Mouse (Mus musculus) intestine, embryonic 15.5 days (tissue): ENCODE data around the gene Sult4a1. TPM values are rescaled to one million over a fixed set of nuclear protein-coding genes. Genes with fewer than 3 reads are reported as not detected.
"Not testable (repeated sequence)": the region's sequence is repeated elsewhere in the genome, so short reads cannot be mapped to it uniquely, and the experiment has no call there.

Experiments
- ATAC-seq: fragments of 200-750 bp; cut with Nextera tagmentation; 2 replicates; pipeline ENCODE4 v1.8.0; 2017; ENCODE audit warnings: moderate TSS enrichment, moderate library complexity
- H3K27ac ChIP-seq: fragments of 300-500 bp; sonication (generic); 2 replicates; pipeline ENCODE4 v1.5.1; 2015; ENCODE audit warnings: mild to moderate bottlenecking, inconsistent platforms
- H3K27me3 ChIP-seq: fragments of 300-500 bp; sonication (generic); replicated peaks from 2 replicates; pipeline ENCODE4 v1.6.1; 2015; ENCODE audit warnings: inconsistent platforms
- H3K36me3 ChIP-seq: fragments of 300-500 bp; sonication (generic); 2 replicates; pipeline ENCODE4 v1.6.1; 2015; ENCODE audit warnings: inconsistent platforms
- H3K4me1 ChIP-seq: fragments of 300-500 bp; sonication (generic); replicated peaks from 2 replicates; pipeline ENCODE4 v1.6.1; 2015; ENCODE audit warnings: inconsistent platforms
- H3K4me2 ChIP-seq: fragments of 300-500 bp; sonication (generic); replicated peaks from 2 replicates; pipeline ENCODE4 v1.6.1; 2015; ENCODE audit warnings: mild to moderate bottlenecking, inconsistent platforms
- H3K4me3 ChIP-seq: fragments of 300-500 bp; sonication (generic); replicated peaks from 2 replicates; pipeline ENCODE4 v1.5.1; 2015; ENCODE audit warnings: inconsistent platforms
- H3K9ac ChIP-seq: fragments of 300-500 bp; sonication (generic); 2 replicates; pipeline ENCODE4 v1.6.1; 2015; ENCODE audit warnings: inconsistent platforms
- H3K9me3 ChIP-seq: fragments of 300-500 bp; sonication (generic); 2 replicates; pipeline ENCODE4 v1.6.1; 2016; ENCODE audit warnings: inconsistent platforms
- WGBS: fragments of 180-500 bp; shearing (Covaris S2); methylation state at CpG from one replicate; pipeline ENCODE4 v1.1.7; 2015; 5-methylcytosine and 5-hydroxymethylcytosine counted together
- polyA plus RNA-seq: library from polyadenylated mRNA; unstranded; fragments of >200 nt; fragmentation: Nextera tagmentation; extraction: Ambion mirVana; gene quantifications from 2 replicates; pipeline ENCODE4 v1.2.1, GENCODE M21; 2015

Gene Sult4a1
- polyA plus RNA-seq, 1 experiment from 2014 or later: 4.7 TPM

- H3K27me3 ChIP-seq: no peaks in the 10 kb centered on the region
- no peak for ATAC-seq
- no peak within 1 kb of the TSS for H3K9ac ChIP-seq
- WGBS: 63% methylated on average over 8 of the region's 8 CpGs
- H3K27ac ChIP-seq: no peak within 1 kb of the TSS
- no peaks in the 10 kb centered on the region for H3K36me3 ChIP-seq
- H3K9me3 ChIP-seq: no peaks in the 10 kb centered on the region
- no peak within 1 kb of the TSS for H3K4me2 ChIP-seq
- H3K4me1 ChIP-seq: no peaks in the 10 kb centered on the region
- H3K4me3 ChIP-seq: no peak within 1 kb of the TSS
Measured at GRCm38 (mm10) chr15:84123075-84123474, 17.5 kb upstream of the Sult4a1 start, which contains the start of gene Pnpla5. Pnpla5 (minus strand) TSS chr15:84123175.

GRCm38 (mm10) chr15:84121036-84121435 lies 15.5 kb upstream of the Sult4a1 start:
- H3K36me3 ChIP-seq: no peaks in the 10 kb centered on the region
- 71% methylated on average over 7 of the region's 7 CpGs for WGBS
- H3K9me3 ChIP-seq: no peaks in the 10 kb centered on the region
- no peak for ATAC-seq
- H3K4me1 ChIP-seq: no peaks in the 10 kb centered on the region
- no peak overlapping the region for H3K4me3 ChIP-seq
- no peak overlapping the region for H3K4me2 ChIP-seq
- no peak overlapping the region for H3K27ac ChIP-seq
- no peaks in the 10 kb centered on the region for H3K27me3 ChIP-seq
- H3K9ac ChIP-seq: no peak overlapping the region

GRCm38 (mm10) chr15:84120612-84121011 lies 15.1 kb upstream of the Sult4a1 start:
- Histone ChIP-seq H3K4me3 (no peak overlapping the region), H3K27ac (no peak overlapping the region), H3K9ac (no peak overlapping the region), H3K36me3 (no peaks in the 10 kb centered on the region), H3K27me3 (no peaks in the 10 kb centered on the region), H3K9me3 (no peaks in the 10 kb centered on the region), H3K4me2 (no peak overlapping the region), H3K4me1 (no peaks in the 10 kb centered on the region)
- ATAC-seq: no peak
- WGBS: 33% methylated on average over 6 of the region's 6 CpGs

- H3K36me3 ChIP-seq: no peaks in the 10 kb centered on the region
- no peak overlapping the region for H3K4me2 ChIP-seq
- no peak overlapping the region for H3K4me3 ChIP-seq
- no peak for ATAC-seq
- no peaks in the 10 kb centered on the region for H3K9me3 ChIP-seq
- no peak overlapping the region for H3K9ac ChIP-seq
- no peak overlapping the region for H3K27ac ChIP-seq
- no peaks in the 10 kb centered on the region for H3K27me3 ChIP-seq
- no peaks in the 10 kb centered on the region for H3K4me1 ChIP-seq
- WGBS: 86% methylated on average over 1 of the region's 1 CpGs
Measured at GRCm38 (mm10) chr15:84116466-84116865, 10.9 kb upstream of the Sult4a1 start.

GRCm38 (mm10) chr15:84115727-84116126 lies 10.2 kb upstream of the Sult4a1 start:
- Histone ChIP-seq H3K4me1 (no peaks in the 10 kb centered on the region), H3K27me3 (no peaks in the 10 kb centered on the region), H3K4me3 (no peak overlapping the region), H3K27ac (no peak overlapping the region), H3K36me3 (no peaks in the 10 kb centered on the region), H3K9me3 (no peaks in the 10 kb centered on the region), H3K4me2 (no peak overlapping the region), H3K9ac (no peak overlapping the region)
- 58% methylated on average over 5 of the region's 5 CpGs for WGBS
- no peak for ATAC-seq

DNA sequence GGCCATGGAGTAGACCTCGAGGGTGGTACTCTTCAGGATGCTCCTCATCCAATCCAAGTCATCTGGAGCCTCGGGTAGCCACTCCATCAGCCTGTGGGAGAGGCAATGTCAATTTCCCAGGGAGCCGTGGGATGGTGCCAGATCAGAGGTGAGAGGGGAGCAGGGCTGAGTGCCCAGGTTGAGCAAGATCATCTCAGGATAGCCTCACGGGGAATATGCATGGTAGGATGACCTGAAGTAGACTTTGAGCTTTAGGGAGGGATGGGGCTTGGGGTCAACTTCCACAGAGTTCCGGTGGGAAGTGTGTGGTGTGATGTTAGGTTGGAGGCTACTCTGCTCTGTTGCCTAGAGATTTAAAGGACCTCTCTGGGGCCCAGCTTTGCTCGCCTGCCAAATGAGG lies 8.3 kb upstream of the Sult4a1 start:
- Histone ChIP-seq H3K27me3 (no peaks in the 10 kb centered on the region), H3K27ac (no peak overlapping the region), H3K9me3 (no peaks in the 10 kb centered on the region), H3K4me3 (no peak overlapping the region), H3K4me1 (no peaks in the 10 kb centered on the region), H3K9ac (no peak overlapping the region), H3K36me3 (no peaks in the 10 kb centered on the region), H3K4me2 (no peak overlapping the region)
- no peak for ATAC-seq
- WGBS: 76% methylated on average over 6 of the region's 6 CpGs

DNA sequence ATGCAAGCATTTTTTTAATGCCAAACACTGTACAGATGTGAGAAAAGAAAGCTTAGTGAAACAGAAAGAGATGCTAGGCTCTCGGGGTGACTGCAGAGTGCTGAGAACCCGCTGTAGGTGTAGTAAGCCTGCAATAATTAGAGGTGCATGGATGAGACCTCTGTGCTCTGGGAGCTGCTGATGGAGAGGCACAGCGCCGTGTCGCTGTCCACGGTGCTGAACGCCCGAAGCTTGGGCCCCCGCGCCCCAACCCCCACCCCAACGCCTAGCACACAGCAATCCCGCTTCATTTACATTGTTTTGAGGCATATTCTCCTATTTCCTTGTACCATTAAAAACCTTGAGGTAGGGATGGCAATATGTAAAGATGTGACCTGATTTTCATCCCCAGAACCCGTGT lies 3.3 kb upstream of the Sult4a1 start:
- Histone ChIP-seq H3K9me3 (no peaks in the 10 kb centered on the region), H3K4me1 (peaks cover 8% of the 10 kb centered on the region; the same call in 1 of the 2 replicates), H3K9ac (no peak overlapping the region), H3K27ac (no peak overlapping the region), H3K4me3 (no peak overlapping the region), H3K36me3 (no peaks in the 10 kb centered on the region), H3K4me2 (no peak overlapping the region), H3K27me3 (peaks cover 26% of the 10 kb centered on the region)
- 5% methylated on average over 13 of the region's 13 CpGs for WGBS
- no peak for ATAC-seq

DNA sequence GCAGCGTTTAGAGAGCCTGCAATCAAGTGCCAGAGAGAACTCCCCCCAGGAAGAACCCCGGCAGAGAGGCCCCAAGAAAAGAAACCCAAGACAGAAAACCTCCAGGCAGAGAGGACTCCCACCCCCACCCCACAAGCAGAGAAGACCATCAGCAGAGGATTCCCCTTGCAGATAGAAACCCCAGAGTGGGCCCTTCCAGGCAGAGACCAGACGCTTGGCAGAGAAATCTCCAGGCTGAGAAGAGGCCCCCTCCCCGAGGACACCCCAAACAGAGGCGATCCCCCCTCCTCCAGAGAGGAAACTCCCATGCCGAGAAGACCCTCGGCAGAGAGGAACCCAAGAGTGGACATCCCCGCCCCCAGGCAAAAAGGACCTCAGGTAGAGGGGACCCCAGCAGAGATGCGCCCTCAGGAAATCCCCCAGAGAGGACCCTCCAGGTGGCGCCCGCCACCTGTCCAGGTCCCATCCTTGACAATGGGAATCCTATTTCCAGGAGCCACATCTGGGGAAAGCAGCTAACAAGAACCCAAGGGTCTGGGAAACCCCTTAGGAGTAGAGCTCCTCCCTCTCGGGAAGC lies 458 bp upstream of the Sult4a1 start:
- H3K4me2 ChIP-seq: peak overlapping the region; percentile 96
- no peaks in the 10 kb centered on the region for H3K36me3 ChIP-seq
- H3K27ac ChIP-seq: no peak overlapping the region
- H3K9ac ChIP-seq: no peak overlapping the region
- H3K27me3 ChIP-seq: peaks cover 26% of the 10 kb centered on the region
- peaks cover 8% of the 10 kb centered on the region; the same call in 1 of the 2 replicates for H3K4me1 ChIP-seq
- 8% methylated on average over 12 of the region's 12 CpGs for WGBS
- no peaks in the 10 kb centered on the region for H3K9me3 ChIP-seq
- ATAC-seq: no peak
- H3K4me3 ChIP-seq: peak overlapping the region; percentile 55

- peak overlapping the region; percentile 55; the same call in 1 of the 2 replicates for H3K4me3 ChIP-seq
- 78% methylated on average over 7 of the region's 7 CpGs for WGBS
- no peak for ATAC-seq
Measured at GRCm38 (mm10) chr15:84104626-84105025, 928 bp downstream of the Sult4a1 start.

GRCm38 (mm10) chr15:84097536-84097935 lies 8.0 kb downstream of the Sult4a1 start:
- H3K27me3 ChIP-seq, H3K9ac ChIP-seq, ATAC-seq, H3K4me3 ChIP-seq, H3K9me3 ChIP-seq, H3K4me2 ChIP-seq, H3K27ac ChIP-seq, H3K4me1 ChIP-seq, H3K36me3 ChIP-seq: not testable (repeated sequence)
- WGBS: 84% methylated on average over 15 of the region's 15 CpGs

More at GRCm38 (mm10) chr15:84104626-84105025, 928 bp downstream of the Sult4a1 start:
- Histone ChIP-seq H3K4me2 (peak overlapping the region; percentile 96), H3K9ac (no peak overlapping the region), H3K27me3 (peaks cover 26% of the 10 kb centered on the region), H3K9me3 (no peaks in the 10 kb centered on the region), H3K4me1 (peaks cover 8% of the 10 kb centered on the region; the same call in 1 of the 2 replicates), H3K27ac (no peak overlapping the region), H3K36me3 (no peaks in the 10 kb centered on the region)

- H3K9ac ChIP-seq: no peak overlapping the region
- H3K4me1 ChIP-seq: no peaks in the 10 kb centered on the region
- WGBS: 82% methylated on average over 8 of the region's 8 CpGs
- H3K27me3 ChIP-seq: no peaks in the 10 kb centered on the region
- no peaks in the 10 kb centered on the region for H3K9me3 ChIP-seq
- H3K4me2 ChIP-seq: no peak overlapping the region
- H3K4me3 ChIP-seq: no peak overlapping the region
- H3K36me3 ChIP-seq: no peaks in the 10 kb centered on the region
- no peak overlapping the region for H3K27ac ChIP-seq
- ATAC-seq: no peak
Measured at GRCm38 (mm10) chr15:84096051-84096450, 9.5 kb downstream of the Sult4a1 start.

DNA sequence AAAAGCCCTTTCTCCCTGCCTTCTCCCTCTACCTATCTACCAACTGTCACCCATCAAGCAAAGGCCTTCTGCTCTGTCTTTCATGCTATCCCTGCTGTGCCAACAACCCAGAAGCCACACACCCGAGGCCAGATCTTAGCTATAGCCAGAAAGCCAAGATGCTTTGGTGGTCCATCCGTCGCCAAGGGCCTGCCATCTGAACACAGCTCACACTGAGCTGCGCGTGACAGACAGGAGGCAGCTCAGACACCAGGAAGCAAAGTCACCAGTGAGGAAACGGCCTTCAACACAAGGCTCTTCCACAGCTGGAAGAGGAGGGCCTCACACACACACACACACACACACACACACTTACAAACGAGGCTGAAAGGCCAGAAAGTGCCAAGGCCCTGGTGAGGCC lies 10.6 kb downstream of the Sult4a1 start:
- no peak for ATAC-seq
- Histone ChIP-seq H3K9ac (no peak overlapping the region), H3K27ac (no peak overlapping the region), H3K27me3 (no peaks in the 10 kb centered on the region), H3K4me3 (no peak overlapping the region), H3K9me3 (no peaks in the 10 kb centered on the region), H3K4me2 (no peak overlapping the region), H3K36me3 (no peaks in the 10 kb centered on the region), H3K4me1 (no peaks in the 10 kb centered on the region)
- WGBS: 69% methylated on average over 7 of the region's 7 CpGs

- Histone ChIP-seq H3K4me3 (no peak overlapping the region), H3K9ac (no peak overlapping the region), H3K27me3 (no peaks in the 10 kb centered on the region), H3K27ac (no peak overlapping the region), H3K4me1 (no peaks in the 10 kb centered on the region), H3K4me2 (no peak overlapping the region), H3K9me3 (no peaks in the 10 kb centered on the region), H3K36me3 (no peaks in the 10 kb centered on the region)
- ATAC-seq: no peak
- 43% methylated on average over 9 of the region's 9 CpGs for WGBS
Measured at GRCm38 (mm10) chr15:84086775-84087174, 18.8 kb downstream of the Sult4a1 start.
